Mouse (Mus musculus): Measurements from ENCODE around the gene Prkab1.

Prkab1 gene

GRCm38 (mm10) chr5:116024327-116024739 is at the start of gene Prkab1:
TSS of gene Prkab1 (minus strand) at chr5:116024508.
- peak; percentile 93 for DNase-seq (ENCODE audit: low read depth, low spot score)

GRCm38 (mm10) chr5:116069618-116070017 is 45.3 kb upstream of the Prkab1 start:
- DNase-seq (ENCODE audit: low read depth, low spot score): no peak

GRCm38 (mm10) chr5:116052826-116053225 is 28.5 kb upstream of the Prkab1 start:
- DNase-seq (ENCODE audit: low read depth, low spot score): no peak

GRCm38 (mm10) chr5:116052171-116052570 is 27.9 kb upstream of the Prkab1 start:
- no peak for DNase-seq (ENCODE audit: low read depth, low spot score)

- no peak for DNase-seq (ENCODE audit: low read depth, low spot score)
These were observed 25.5 kb upstream of the Prkab1 start for GRCm38 (mm10) chr5:116049821-116050220.

GRCm38 (mm10) chr5:116048321-116048720 is 24.0 kb upstream of the Prkab1 start:
- no peak for DNase-seq (ENCODE audit: low read depth, low spot score)

- no peak for DNase-seq (ENCODE audit: low read depth, low spot score)
These were observed 21.9 kb upstream of the Prkab1 start for GRCm38 (mm10) chr5:116046246-116046645.

- DNase-seq (ENCODE audit: low read depth, low spot score): no peak
These were observed 21.3 kb upstream of the Prkab1 start for GRCm38 (mm10) chr5:116045581-116045980.

- no peak for DNase-seq (ENCODE audit: low read depth, low spot score)
These were observed 17.9 kb upstream of the Prkab1 start for GRCm38 (mm10) chr5:116042241-116042640.

- DNase-seq (ENCODE audit: low read depth, low spot score): no peak
These were observed 15.4 kb upstream of the Prkab1 start for GRCm38 (mm10) chr5:116039706-116040105.

- no peak for DNase-seq (ENCODE audit: low read depth, low spot score)
These were observed 13.4 kb upstream of the Prkab1 start for GRCm38 (mm10) chr5:116037731-116038130.

GRCm38 (mm10) chr5:116036465-116036864 is 12.2 kb upstream of the Prkab1 start:
- DNase-seq (ENCODE audit: low read depth, low spot score): no peak

GRCm38 (mm10) chr5:116031190-116031577 is 6.9 kb upstream of the Prkab1 start:
- peak; percentile 74 for DNase-seq (ENCODE audit: low read depth, low spot score)

GRCm38 (mm10) chr5:116030566-116031189 is 6.4 kb upstream of the Prkab1 start:
- no peak for DNase-seq (ENCODE audit: low read depth, low spot score)

- no peak for DNase-seq (ENCODE audit: low read depth, low spot score)
These were observed 4.8 kb upstream of the Prkab1 start for GRCm38 (mm10) chr5:116029071-116029470.

GRCm38 (mm10) chr5:116026561-116026960 is 2.3 kb upstream of the Prkab1 start:
- DNase-seq (ENCODE audit: low read depth, low spot score): no peak

GRCm38 (mm10) chr5:116026107-116026506 is 1.8 kb upstream of the Prkab1 start:
- no peak for DNase-seq (ENCODE audit: low read depth, low spot score)

GRCm38 (mm10) chr5:116023821-116024284 is 455 bp downstream of the Prkab1 start:
- DNase-seq (ENCODE audit: low read depth, low spot score): no peak

GRCm38 (mm10) chr5:116023251-116023661 is 1.1 kb downstream of the Prkab1 start:
- DNase-seq (ENCODE audit: low read depth, low spot score): no peak

GRCm38 (mm10) chr5:116022658-116023200 is 1.6 kb downstream of the Prkab1 start:
- no peak for DNase-seq (ENCODE audit: low read depth, low spot score)

- DNase-seq (ENCODE audit: low read depth, low spot score): no peak
These were observed 2.2 kb downstream of the Prkab1 start for GRCm38 (mm10) chr5:116022131-116022530.

GRCm38 (mm10) chr5:116021552-116021951 is 2.8 kb downstream of the Prkab1 start:
- DNase-seq (ENCODE audit: low read depth, low spot score): no peak

- DNase-seq (ENCODE audit: low read depth, low spot score): no peak
These were observed 4.9 kb downstream of the Prkab1 start for GRCm38 (mm10) chr5:116019371-116019770.
